ENCODE assay signal across 8 mouse cellular contexts in genomic region chr2:14073008-14073361, GRCm38 (mm10). TPM values are rescaled to one million over a fixed set of nuclear protein-coding genes. Genes with fewer than 3 reads are reported as not detected.
DNase-seq lines count a peak whose midpoint lies in the region; TF ChIP-seq lines count a peak whose summit lies in the region.

No protein-coding gene starts in this region.

- H3K9ac ChIP-seq in liver, adult 2 months (ENCODE audit: low read depth, low read length) = peak overlapping the region; percentile 99

- H3K4me1 ChIP-seq in liver, adult 2 months (ENCODE audit: control insufficient read depth, insufficient read depth, low read length) = peaks cover 6% of the 10 kb centered on the region; the same call in 1 of the 2 replicates
- H3K4me1 ChIP-seq in embryonic fibroblast, embryonic 13.5 days (ENCODE audit: control insufficient read depth, insufficient read depth, low read length) = peaks cover 4% of the 10 kb centered on the region; the same call in 1 of the 2 replicates
- H3K4me1 ChIP-seq in limb, embryonic 10.5 days = peaks cover 13% of the 10 kb centered on the region
- H3K4me1 ChIP-seq in olfactory bulb, adult 2 months (ENCODE audit: control insufficient read depth, insufficient read depth, low read length) = no peaks in the 10 kb centered on the region

- H3K9me3 ChIP-seq in limb, embryonic 10.5 days (replicated peaks) = no peaks in the 10 kb centered on the region

- 12% methylated on average over 8 of the region's 8 CpGs for WGBS in liver, adult 2 months
- WGBS in limb, embryonic 10.5 days = 20% methylated on average over 8 of the region's 8 CpGs
- 2% methylated on average over 8 of the region's 8 CpGs for WGBS in olfactory bulb, adult 2 months

- H3K36me3 ChIP-seq in liver, adult 2 months (ENCODE audit: control insufficient read depth, insufficient read depth, low read length) = no peaks in the 10 kb centered on the region
- no peaks in the 10 kb centered on the region for H3K36me3 ChIP-seq in limb, embryonic 10.5 days

- peak overlapping the region; percentile 94 for H3K4me3 ChIP-seq in liver, adult 2 months (ENCODE audit: insufficient read depth, low read depth, low read length)
- peak overlapping the region; percentile 99 for H3K4me3 ChIP-seq in embryonic fibroblast, embryonic 13.5 days (ENCODE audit: insufficient read depth, low read length)
- peak overlapping the region; percentile 80 for H3K4me3 ChIP-seq in limb, embryonic 10.5 days
- H3K4me3 ChIP-seq in olfactory bulb, adult 2 months (ENCODE audit: insufficient read depth, low read depth, low read length) = peak overlapping the region; percentile 99

- no peak for DNase-seq in liver, adult 2 months (ENCODE audit: extremely low read depth, low read depth, low spot score)
- DNase-seq in liver = no peak
- DNase-seq in limb, embryonic 10.5 days (ENCODE audit: low spot score) = no peak
- no peak for DNase-seq in Muller cell, postnatal 12 days (ENCODE audit: inconsistent ontology term)
- DNase-seq in kidney, adult 9 months = no peak
- DNase-seq in T-cell, adult 2 months (ENCODE audit: low spot score) = no peak

- TF ChIP-seq POLR2A in liver, adult 2 months (IDR thresholded peaks at IDR 0.05; ENCODE audit: extremely low read depth, insufficient read depth, low read length) = no peak
- TF ChIP-seq POLR2A in embryonic fibroblast, embryonic 13.5 days (IDR thresholded peaks at IDR 0.05; ENCODE audit: low read depth, low read length) = no peak
- no peak for TF ChIP-seq POLR2A in olfactory bulb, adult 2 months (IDR thresholded peaks at IDR 0.05; ENCODE audit: insufficient read depth, low read depth, low read length)

- no peaks in the 10 kb centered on the region for H3K27me3 ChIP-seq in liver, adult 2 months (ENCODE audit: control insufficient read depth, insufficient read depth, low read length)
- H3K27me3 ChIP-seq in limb, embryonic 10.5 days (ENCODE audit: low read depth, poor library complexity, severe bottlenecking) = no peaks in the 10 kb centered on the region

- TF ChIP-seq CTCF in liver, adult 2 months (IDR thresholded peaks at IDR 0.05; ENCODE audit: low read depth, low read length) = no peak
- TF ChIP-seq CTCF in embryonic fibroblast, embryonic 13.5 days (IDR thresholded peaks at IDR 0.05; ENCODE audit: borderline replicate concordance, insufficient read depth, low read length) = no peak
- TF ChIP-seq CTCF in olfactory bulb, adult 2 months (IDR thresholded peaks at IDR 0.05; ENCODE audit: insufficient read depth, low read depth, low read length) = no peak

- peak overlapping the region; percentile 99 for H3K27ac ChIP-seq in liver, adult 2 months (replicated peaks; ENCODE audit: insufficient read depth, low read depth, low read length)
- H3K27ac ChIP-seq in embryonic fibroblast, embryonic 13.5 days (ENCODE audit: insufficient read depth, low read length) = peak overlapping the region; percentile 98
- H3K27ac ChIP-seq in limb, embryonic 10.5 days = peak overlapping the region; percentile 99
- H3K27ac ChIP-seq in olfactory bulb, adult 2 months (ENCODE audit: insufficient read depth, low read depth, low read length) = peak overlapping the region; percentile 100

- peaks cover 7% of the 10 kb centered on the region; the same call in 1 of the 2 replicates for H3K79me2 ChIP-seq in liver, adult 2 months (ENCODE audit: control insufficient read depth, insufficient read depth, low read length)

RNA-seq across cellular contexts. Expression of gene Stam, which starts 0.9 kb away (rescaled TPM):
- total RNA-seq in liver, adult 2 months (2014; rRNA removed) = 15.8 and 19.5 TPM in 2 replicates
- 10.3 and 15.6 TPM in 2 replicates for polyA plus RNA-seq in liver, adult 2 months (2012; rRNA removed)
- 80.4 and 89.7 TPM in 2 replicates for polyA plus RNA-seq in embryonic fibroblast, embryonic 13.5 days (2011; ENCODE audit: insufficient read length, low read depth, missing spikeins)
- 65.6 and 73.7 TPM in 2 replicates for polyA plus RNA-seq in limb, embryonic 10.5 days (2016; fragmentation: Nextera tagmentation; extraction: Ambion mirVana)
- not detected in 2 replicates for polyA plus RNA-seq in olfactory bulb, adult 2 months (2012; ENCODE audit: insufficient read depth, insufficient read length, low replicate concordance, missing spikeins)

RNA-seq across cellular contexts. Expression of gene Hacd1, which starts 17.1 kb away (rescaled TPM):
- total RNA-seq in liver, adult 2 months (2014; rRNA removed) = 29.2 and 30.8 TPM in 2 replicates
- 16.1 and 25.0 TPM in 2 replicates for polyA plus RNA-seq in liver, adult 2 months (2012; rRNA removed)
- polyA plus RNA-seq in embryonic fibroblast, embryonic 13.5 days (2011; ENCODE audit: insufficient read length, low read depth, missing spikeins) = 71.4 and 82.9 TPM in 2 replicates
- 43.3 and 54.9 TPM in 2 replicates for polyA plus RNA-seq in limb, embryonic 10.5 days (2016; fragmentation: Nextera tagmentation; extraction: Ambion mirVana)
- not detected in 2 replicates for polyA plus RNA-seq in olfactory bulb, adult 2 months (2012; ENCODE audit: insufficient read depth, insufficient read length, low replicate concordance, missing spikeins)

Comparison
In these comparisons a context has a peak if more than half of its experiments do, and no peak if none do; other contexts are left out.
1. RNA of gene Hacd1, which starts 17.1 kb away (polyA plus RNA-seq): 71.4 to 82.9 TPM in embryonic fibroblast, embryonic 13.5 days, 43.3 to 54.9 TPM in limb, embryonic 10.5 days and 16.1 to 25.0 TPM in liver, adult 2 months; not detected in olfactory bulb, adult 2 months; every median in the first group is over 10 times any median in the second.
2. Peak in every context shown above with its lines, with median percentiles within 50 percentile points of each other: H3K27ac ChIP-seq and H3K4me3 ChIP-seq.